Mouse (Mus musculus) testis, adult 10 weeks (tissue): ENCODE data around the gene Sepsecs. TPM values are rescaled to one million over a fixed set of nuclear protein-coding genes. Genes with fewer than 3 reads are reported as not detected.

Experiments
- polyA plus RNA-seq: library from polyadenylated mRNA; stranded (reverse); fragments of 350-450 nt; fragmentation: Illumina TruSeq; extraction: RNeasy Lipid Tissue Mini Kit (QIAGEN cat#74804); gene quantifications from one replicate; pipeline ENCODE4 v1.2.3, GENCODE M21; 2014; ENCODE audit warnings: low read depth, low replicate concordance

Sepsecs gene
- polyA plus RNA-seq, result 21.1 TPM

GRCm38 (mm10) chr5:52669426-52670191 is at the start of gene Sepsecs:
Gene Sepsecs, minus strand, starts transcription at chr5:52669708.

Other genes starting within 250 kb of the Sepsecs start
- gene Ccdc149, start 198.2 kb downstream of the Sepsecs start, polyA plus RNA-seq, result 0.80 TPM
- 0.42 TPM for gene Lgi2, start 103.2 kb downstream of the Sepsecs start, polyA plus RNA-seq
- 127 TPM for gene Pi4k2b, start 71.9 kb upstream of the Sepsecs start, polyA plus RNA-seq
- 10.8 TPM for gene Zcchc4, start 105.7 kb upstream of the Sepsecs start, polyA plus RNA-seq
- 67.1 TPM for gene Anapc4, start 164.3 kb upstream of the Sepsecs start, polyA plus RNA-seq